Mouse (Mus musculus): ENCODE data around the gene Inpp4a. TPM values are rescaled to one million over a fixed set of nuclear protein-coding genes. Genes with fewer than 3 reads are reported as not detected.

Inpp4a gene
- polyA plus RNA-seq, 1 experiment from 2014 or later, result 21.0 TPM

- Histone ChIP-seq H3K4me3 (no peak overlapping the region), H3K4me1 (no peaks in the 10 kb centered on the region), H3K9ac (no peak overlapping the region), H3K27ac (no peak overlapping the region), H3K36me3 (peaks cover 11% of the 10 kb centered on the region), H3K4me2 (no peak overlapping the region), H3K9me3 (no peaks in the 10 kb centered on the region), H3K27me3 (no peaks in the 10 kb centered on the region)
- 76% methylated on average over 6 of the region's 6 CpGs for WGBS
- ATAC-seq (ENCODE audit: insufficient number of reproducible peaks, insufficient read depth, low FRiP score, low TSS enrichment, low read depth), result no peak
Measured at GRCm38 (mm10) chr1:37359395-37360092, 59.9 kb downstream of the Inpp4a start.

GRCm38 (mm10) chr1:37360781-37361180, 61.1 kb downstream of the Inpp4a start:
- WGBS, result 87% methylated on average over 3 of the region's 3 CpGs
- Histone ChIP-seq H3K4me1 (no peaks in the 10 kb centered on the region), H3K27me3 (no peaks in the 10 kb centered on the region), H3K9me3 (no peaks in the 10 kb centered on the region), H3K4me2 (no peak overlapping the region), H3K4me3 (no peak overlapping the region), H3K9ac (no peak overlapping the region), H3K36me3 (peaks cover 11% of the 10 kb centered on the region), H3K27ac (no peak overlapping the region)
- no peak for ATAC-seq (ENCODE audit: insufficient number of reproducible peaks, insufficient read depth, low FRiP score, low TSS enrichment, low read depth)

GRCm38 (mm10) chr1:37362721-37363120, 63.1 kb downstream of the Inpp4a start:
- H3K4me3 ChIP-seq, result no peak overlapping the region
- H3K36me3 ChIP-seq, result peaks cover 24% of the 10 kb centered on the region
- H3K27me3 ChIP-seq, result no peaks in the 10 kb centered on the region
- 78% methylated on average over 10 of the region's 10 CpGs for WGBS
- H3K4me2 ChIP-seq, result no peak overlapping the region
- no peak for ATAC-seq (ENCODE audit: insufficient number of reproducible peaks, insufficient read depth, low FRiP score, low TSS enrichment, low read depth)
- no peaks in the 10 kb centered on the region for H3K9me3 ChIP-seq
- H3K27ac ChIP-seq, result no peak overlapping the region
- H3K9ac ChIP-seq, result no peak overlapping the region
- no peaks in the 10 kb centered on the region for H3K4me1 ChIP-seq

GRCm38 (mm10) chr1:37368125-37368524, 68.5 kb downstream of the Inpp4a start:
- H3K27ac ChIP-seq, result no peak overlapping the region
- 96% methylated on average over 10 of the region's 10 CpGs for WGBS

GRCm38 (mm10) chr1:37368768-37369385, 69.2 kb downstream of the Inpp4a start:
- WGBS, result 89% methylated on average over 7 of the region's 7 CpGs
- Histone ChIP-seq H3K27ac (no peak overlapping the region), H3K36me3 (peaks cover 50% of the 10 kb centered on the region), H3K4me1 (no peaks in the 10 kb centered on the region), H3K4me3 (no peak overlapping the region), H3K9ac (no peak overlapping the region), H3K4me2 (no peak overlapping the region), H3K9me3 (no peaks in the 10 kb centered on the region), H3K27me3 (no peaks in the 10 kb centered on the region)
- ATAC-seq (ENCODE audit: insufficient number of reproducible peaks, insufficient read depth, low FRiP score, low TSS enrichment, low read depth), result no peak

More at GRCm38 (mm10) chr1:37368125-37368524, 68.5 kb downstream of the Inpp4a start:
- no peak overlapping the region for H3K9ac ChIP-seq
- peaks cover 48% of the 10 kb centered on the region for H3K36me3 ChIP-seq
- H3K27me3 ChIP-seq, result no peaks in the 10 kb centered on the region
- H3K9me3 ChIP-seq, result no peaks in the 10 kb centered on the region
- H3K4me1 ChIP-seq, result no peaks in the 10 kb centered on the region
- H3K4me2 ChIP-seq, result no peak overlapping the region
- ATAC-seq (ENCODE audit: insufficient number of reproducible peaks, insufficient read depth, low FRiP score, low TSS enrichment, low read depth), result no peak
- H3K4me3 ChIP-seq, result no peak overlapping the region

GRCm38 (mm10) chr1:37376177-37376576, 76.5 kb downstream of the Inpp4a start:
- Histone ChIP-seq H3K9me3 (no peaks in the 10 kb centered on the region), H3K36me3 (peaks cover 39% of the 10 kb centered on the region), H3K9ac (no peak overlapping the region), H3K4me1 (no peaks in the 10 kb centered on the region), H3K4me3 (no peak overlapping the region), H3K27me3 (no peaks in the 10 kb centered on the region), H3K4me2 (no peak overlapping the region), H3K27ac (no peak overlapping the region)
- ATAC-seq (ENCODE audit: insufficient number of reproducible peaks, insufficient read depth, low FRiP score, low TSS enrichment, low read depth), result no peak
- 88% methylated on average over 8 of the region's 8 CpGs for WGBS

- no peak overlapping the region for H3K27ac ChIP-seq
- no peak overlapping the region for H3K4me3 ChIP-seq
- H3K4me1 ChIP-seq, result no peaks in the 10 kb centered on the region
- H3K4me2 ChIP-seq, result no peak overlapping the region
- 65% methylated on average over 2 of the region's 2 CpGs for WGBS
- H3K9ac ChIP-seq, result no peak overlapping the region
- no peak for ATAC-seq (ENCODE audit: insufficient number of reproducible peaks, insufficient read depth, low FRiP score, low TSS enrichment, low read depth)
- no peaks in the 10 kb centered on the region for H3K27me3 ChIP-seq
- no peaks in the 10 kb centered on the region for H3K9me3 ChIP-seq
- H3K36me3 ChIP-seq, result peaks cover 34% of the 10 kb centered on the region
Measured at GRCm38 (mm10) chr1:37376751-37377150, 77.1 kb downstream of the Inpp4a start.

- Histone ChIP-seq H3K9ac (no peak overlapping the region), H3K9me3 (no peaks in the 10 kb centered on the region), H3K4me3 (no peak overlapping the region), H3K4me1 (no peaks in the 10 kb centered on the region), H3K27me3 (no peaks in the 10 kb centered on the region), H3K27ac (no peak overlapping the region), H3K4me2 (no peak overlapping the region), H3K36me3 (peaks cover 29% of the 10 kb centered on the region)
- no peak for ATAC-seq (ENCODE audit: insufficient number of reproducible peaks, insufficient read depth, low FRiP score, low TSS enrichment, low read depth)
- 88% methylated on average over 5 of the region's 5 CpGs for WGBS
Measured at GRCm38 (mm10) chr1:37378095-37378494, 78.4 kb downstream of the Inpp4a start.

- peaks cover 26% of the 10 kb centered on the region for H3K36me3 ChIP-seq
- H3K27ac ChIP-seq, result no peak overlapping the region
- no peaks in the 10 kb centered on the region; the same call in 1 of the 2 replicates for H3K4me1 ChIP-seq
- no peaks in the 10 kb centered on the region for H3K9me3 ChIP-seq
- 80% methylated on average over 4 of the region's 4 CpGs for WGBS
- no peak overlapping the region for H3K4me3 ChIP-seq
- ATAC-seq (ENCODE audit: insufficient number of reproducible peaks, insufficient read depth, low FRiP score, low TSS enrichment, low read depth), result no peak
- H3K27me3 ChIP-seq, result no peaks in the 10 kb centered on the region
- H3K4me2 ChIP-seq, result no peak overlapping the region
- H3K9ac ChIP-seq, result no peak overlapping the region
Measured at GRCm38 (mm10) chr1:37379536-37379935, 79.9 kb downstream of the Inpp4a start.

- no peak for ATAC-seq (ENCODE audit: insufficient number of reproducible peaks, insufficient read depth, low FRiP score, low TSS enrichment, low read depth)
- Histone ChIP-seq H3K27ac (no peak overlapping the region), H3K36me3 (peaks cover 21% of the 10 kb centered on the region), H3K27me3 (no peaks in the 10 kb centered on the region), H3K4me2 (no peak overlapping the region), H3K4me1 (no peaks in the 10 kb centered on the region; the same call in 1 of the 2 replicates), H3K9me3 (no peaks in the 10 kb centered on the region), H3K4me3 (no peak overlapping the region), H3K9ac (no peak overlapping the region)
- WGBS, result 91% methylated on average over 5 of the region's 5 CpGs
Measured at GRCm38 (mm10) chr1:37380913-37381312, 81.2 kb downstream of the Inpp4a start.

- no peaks in the 10 kb centered on the region for H3K9me3 ChIP-seq
- no peaks in the 10 kb centered on the region for H3K27me3 ChIP-seq
- WGBS, result 84% methylated on average over 3 of the region's 3 CpGs
- H3K4me2 ChIP-seq, result no peak overlapping the region
- H3K4me3 ChIP-seq, result no peak overlapping the region
- H3K27ac ChIP-seq, result no peak overlapping the region
- ATAC-seq (ENCODE audit: insufficient number of reproducible peaks, insufficient read depth, low FRiP score, low TSS enrichment, low read depth), result no peak
- H3K4me1 ChIP-seq, result no peaks in the 10 kb centered on the region; the same call in 1 of the 2 replicates
- peaks cover 25% of the 10 kb centered on the region for H3K36me3 ChIP-seq
- H3K9ac ChIP-seq, result no peak overlapping the region
Measured at GRCm38 (mm10) chr1:37384304-37384703, 84.6 kb downstream of the Inpp4a start.

- Histone ChIP-seq H3K36me3 (peaks cover 30% of the 10 kb centered on the region), H3K27ac (no peak overlapping the region), H3K4me2 (no peak overlapping the region), H3K4me3 (no peak overlapping the region), H3K27me3 (no peaks in the 10 kb centered on the region), H3K9me3 (no peaks in the 10 kb centered on the region), H3K9ac (no peak overlapping the region), H3K4me1 (no peaks in the 10 kb centered on the region; the same call in 1 of the 2 replicates)
- WGBS, result 73% methylated on average over 7 of the region's 7 CpGs
- ATAC-seq (ENCODE audit: insufficient number of reproducible peaks, insufficient read depth, low FRiP score, low TSS enrichment, low read depth), result no peak
Measured at GRCm38 (mm10) chr1:37386448-37386971, 86.8 kb downstream of the Inpp4a start.
